Mouse (Mus musculus) embryonic facial prominence, embryonic 11.5 days (tissue): ENCODE measurements around the gene Hbb-bs. TPM values are rescaled to one million over a fixed set of nuclear protein-coding genes. Genes with fewer than 3 reads are reported as not detected.
"Not testable (repeated sequence)": the region's sequence is repeated elsewhere in the genome, so short reads cannot be mapped to it uniquely, and the experiment has no call there.

ENCODE experiments used
- ATAC-seq: fragments of 200-750 bp; cut with Nextera tagmentation; replicated peaks from 2 replicates; pipeline ENCODE4 v1.8.0; 2017; ENCODE audit warnings: low read depth; ENCODE audit not compliant: insufficient number of reproducible peaks, low FRiP score, low TSS enrichment
- DNase-seq: peaks from one replicate; pipeline ENCODE4 v3.0.0-alpha.2; 2015; ENCODE audit warnings: low spot score
- H3K27ac ChIP-seq: fragments of 300-500 bp; sonication (generic); replicated peaks from 2 replicates; pipeline ENCODE4 v1.5.1; 2014; ENCODE audit warnings: mild to moderate bottlenecking, low read depth, low read length, control low read depth
- H3K27me3 ChIP-seq: fragments of 300-500 bp; sonication (generic); 2 replicates; pipeline ENCODE4 v1.6.1; 2014; ENCODE audit warnings: mild to moderate bottlenecking, low read length, moderate library complexity, mixed read lengths; ENCODE audit not compliant: control insufficient read depth, insufficient read depth
- H3K36me3 ChIP-seq: fragments of 300-500 bp; sonication (generic); replicated peaks from 2 replicates; pipeline ENCODE4 v1.6.1; 2014; ENCODE audit warnings: low read depth, mild to moderate bottlenecking, low read length, moderate library complexity, mixed read lengths; ENCODE audit not compliant: control insufficient read depth, insufficient read depth
- H3K4me1 ChIP-seq: fragments of 300-500 bp; sonication (generic); 2 replicates; pipeline ENCODE4 v1.6.1; 2014; ENCODE audit warnings: low read length, mixed read lengths; ENCODE audit not compliant: control insufficient read depth, insufficient read depth
- H3K4me2 ChIP-seq: fragments of 300-500 bp; sonication (generic); 2 replicates; pipeline ENCODE4 v1.6.1; 2014; ENCODE audit warnings: low read depth, mild to moderate bottlenecking, control low read depth, low read length, moderate library complexity
- H3K4me3 ChIP-seq: fragments of 300-500 bp; sonication (generic); 2 replicates; pipeline ENCODE4 v1.5.1; 2014; ENCODE audit warnings: low read depth, low read length, control low read depth
- H3K9ac ChIP-seq: fragments of 300-500 bp; sonication (generic); replicated peaks from 2 replicates; pipeline ENCODE4 v1.6.1; 2014; ENCODE audit warnings: mild to moderate bottlenecking, control low read depth, low read length
- H3K9me3 ChIP-seq: fragments of 300-500 bp; sonication (generic); replicated peaks from 2 replicates; pipeline ENCODE4 v1.6.1; 2016; ENCODE audit warnings: mild to moderate bottlenecking, low read length, inconsistent platforms, mixed read lengths; ENCODE audit not compliant: control insufficient read depth
- WGBS: fragments of 180-500 bp; shearing (Covaris S2); extraction: QIAGEN DNeasy Blood & Tissue Kit; methylation state at CpG from one replicate; pipeline ENCODE4 v1.1.7; 2014; 5-methylcytosine and 5-hydroxymethylcytosine counted together
- polyA plus RNA-seq: library from polyadenylated mRNA; unstranded; fragments of >200 nt; fragmentation: Nextera tagmentation; extraction: Ambion mirVana; gene quantifications from 2 replicates; pipeline ENCODE4 v1.2.1, GENCODE M21; 2014

The Hbb-bs gene
- polyA plus RNA-seq, 1 experiment from 2014 or later = 224 TPM

DNA sequence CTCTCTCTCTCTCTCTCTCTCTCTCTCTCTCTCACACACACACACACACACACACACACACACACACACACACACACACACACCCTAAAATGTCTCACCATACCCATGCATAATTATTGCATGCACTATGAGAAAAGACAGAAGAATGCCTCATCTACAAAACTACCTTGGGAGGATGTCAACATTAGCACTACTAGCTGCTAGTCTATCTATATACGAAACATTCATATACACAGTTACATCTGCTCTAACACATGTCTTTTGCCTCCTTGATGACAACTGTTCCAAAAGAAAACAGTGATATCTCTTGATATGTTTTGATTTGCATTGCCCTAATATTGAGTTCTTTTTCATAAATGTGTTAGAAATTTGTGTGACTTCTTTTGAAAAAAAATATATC lies 17.6 kb downstream of the Hbb-bs start:
- ATAC-seq (no peak), DNase-seq (no peak)
- WGBS = 73% methylated on average over 1 of the region's 1 CpGs
- H3K27ac ChIP-seq = no peak overlapping the region
- H3K4me1 ChIP-seq = no peaks in the 10 kb centered on the region
- no peak overlapping the region for H3K4me2 ChIP-seq
- H3K9ac ChIP-seq = no peak overlapping the region
- H3K36me3 ChIP-seq = no peaks in the 10 kb centered on the region
- H3K4me3 ChIP-seq = no peak overlapping the region
- no peaks in the 10 kb centered on the region for H3K27me3 ChIP-seq
- no peaks in the 10 kb centered on the region for H3K9me3 ChIP-seq

GRCm38 (mm10) chr7:103809801-103810155 lies 18.1 kb downstream of the Hbb-bs start:
- H3K4me3 ChIP-seq = no peak overlapping the region
- no peaks in the 10 kb centered on the region for H3K4me1 ChIP-seq
- no peak overlapping the region for H3K9ac ChIP-seq
- ATAC-seq = no peak
- H3K9me3 ChIP-seq = no peaks in the 10 kb centered on the region
- no peaks in the 10 kb centered on the region for H3K27me3 ChIP-seq
- H3K27ac ChIP-seq = no peak overlapping the region
- DNase-seq = no peak
- WGBS = 83% methylated on average over 1 of the region's 1 CpGs
- H3K36me3 ChIP-seq = no peaks in the 10 kb centered on the region
- H3K4me2 ChIP-seq = no peak overlapping the region

DNA sequence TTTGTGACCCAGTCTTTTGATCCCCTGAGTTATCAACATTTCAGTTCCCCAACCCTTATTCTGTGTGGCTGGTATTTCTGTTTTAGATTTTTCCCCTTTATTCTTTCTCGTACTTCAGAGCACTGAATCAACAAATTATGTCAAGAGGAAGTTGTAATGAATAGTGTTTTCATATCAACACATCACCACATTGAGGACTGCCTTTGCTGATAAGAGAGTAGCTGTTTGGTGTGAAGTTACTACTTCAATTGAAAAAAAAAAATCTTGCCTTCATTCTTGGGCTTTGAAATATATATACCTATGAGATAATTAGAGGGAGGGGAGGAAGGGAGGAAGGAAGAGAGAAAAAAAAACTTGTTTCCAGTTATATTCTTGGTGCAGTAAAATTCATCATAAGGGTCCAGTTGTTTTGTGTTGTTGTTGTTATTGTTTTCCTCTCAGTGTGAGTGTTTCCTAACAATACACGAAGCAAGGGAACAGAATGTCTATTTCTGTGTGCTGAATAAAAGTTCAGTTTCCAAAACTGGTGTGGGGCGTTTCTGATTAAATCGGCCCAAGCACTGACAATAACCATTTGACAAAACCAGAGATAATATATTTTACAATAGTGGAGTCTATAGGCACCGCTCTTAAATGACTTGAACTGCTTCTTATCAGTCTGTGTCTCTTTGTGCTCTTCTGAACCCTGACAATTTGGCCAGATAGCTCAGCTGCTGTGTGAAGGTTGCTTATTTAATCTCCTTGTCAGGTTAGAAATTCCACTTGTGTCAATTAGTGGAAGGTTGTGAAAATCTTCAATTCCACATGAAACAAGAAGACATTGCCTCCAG lies 18.7 kb downstream of the Hbb-bs start:
- no peaks in the 10 kb centered on the region for H3K9me3 ChIP-seq
- H3K27ac ChIP-seq = no peak overlapping the region
- no peak overlapping the region for H3K9ac ChIP-seq
- DNase-seq (no peak), ATAC-seq (no peak)
- H3K4me1 ChIP-seq = no peaks in the 10 kb centered on the region
- WGBS = 67% methylated on average over 5 of the region's 5 CpGs
- H3K36me3 ChIP-seq = no peaks in the 10 kb centered on the region
- no peak overlapping the region for H3K4me2 ChIP-seq
- no peaks in the 10 kb centered on the region for H3K27me3 ChIP-seq
- no peak overlapping the region for H3K4me3 ChIP-seq

DNA sequence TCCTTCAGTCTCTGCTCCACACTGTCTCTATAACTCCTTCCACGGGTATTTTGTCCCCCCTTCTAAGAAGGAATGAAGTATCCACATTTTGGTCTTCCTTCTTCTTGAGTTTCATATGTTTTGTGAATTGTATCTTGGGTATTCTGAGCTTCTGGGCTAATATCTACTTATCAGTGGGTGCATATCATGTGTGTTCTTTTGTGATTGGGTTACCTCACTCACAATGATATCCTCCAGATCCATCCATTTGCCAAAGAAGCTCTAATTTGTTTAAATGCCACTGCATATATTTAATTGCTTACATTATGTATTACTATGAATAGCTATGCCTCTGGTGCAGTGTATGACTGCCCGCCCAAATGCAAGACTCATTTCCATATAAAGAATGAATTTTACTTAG lies 19.8 kb downstream of the Hbb-bs start:
- H3K36me3 ChIP-seq, DNase-seq, H3K4me2 ChIP-seq, H3K27me3 ChIP-seq, H3K4me3 ChIP-seq, H3K9ac ChIP-seq, H3K9me3 ChIP-seq, ATAC-seq, H3K4me1 ChIP-seq, H3K27ac ChIP-seq: not testable (repeated sequence)
- 76% methylated on average over 2 of the region's 2 CpGs for WGBS

DNA sequence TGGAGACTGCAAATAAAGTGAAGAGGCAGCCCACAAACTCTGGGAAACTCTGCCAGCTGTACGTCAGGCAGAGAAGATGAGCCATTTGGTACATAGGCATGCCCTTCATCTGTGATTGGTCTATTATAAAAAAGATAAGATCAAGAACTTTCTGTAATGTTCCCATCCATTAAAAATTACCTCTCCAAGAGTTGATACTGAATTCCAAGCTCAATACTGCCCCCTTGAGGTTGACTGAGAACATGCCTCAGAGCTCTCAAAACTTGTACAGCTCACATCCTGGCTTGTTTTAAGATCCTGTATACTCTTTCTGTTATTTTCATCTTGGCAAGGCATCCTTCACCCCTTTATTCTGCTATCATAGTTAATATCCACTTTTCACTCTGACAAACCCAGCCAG lies 21.0 kb downstream of the Hbb-bs start:
- H3K27ac ChIP-seq = no peak overlapping the region
- no peak overlapping the region for H3K4me2 ChIP-seq
- peak; percentile 74 for DNase-seq
- no peak overlapping the region for H3K9ac ChIP-seq
- no peak overlapping the region for H3K4me3 ChIP-seq
- no peaks in the 10 kb centered on the region for H3K36me3 ChIP-seq
- 52% methylated on average over 1 of the region's 1 CpGs for WGBS
- H3K9me3 ChIP-seq = no peaks in the 10 kb centered on the region
- ATAC-seq = no peak
- H3K27me3 ChIP-seq = no peaks in the 10 kb centered on the region
- no peaks in the 10 kb centered on the region for H3K4me1 ChIP-seq

DNA sequence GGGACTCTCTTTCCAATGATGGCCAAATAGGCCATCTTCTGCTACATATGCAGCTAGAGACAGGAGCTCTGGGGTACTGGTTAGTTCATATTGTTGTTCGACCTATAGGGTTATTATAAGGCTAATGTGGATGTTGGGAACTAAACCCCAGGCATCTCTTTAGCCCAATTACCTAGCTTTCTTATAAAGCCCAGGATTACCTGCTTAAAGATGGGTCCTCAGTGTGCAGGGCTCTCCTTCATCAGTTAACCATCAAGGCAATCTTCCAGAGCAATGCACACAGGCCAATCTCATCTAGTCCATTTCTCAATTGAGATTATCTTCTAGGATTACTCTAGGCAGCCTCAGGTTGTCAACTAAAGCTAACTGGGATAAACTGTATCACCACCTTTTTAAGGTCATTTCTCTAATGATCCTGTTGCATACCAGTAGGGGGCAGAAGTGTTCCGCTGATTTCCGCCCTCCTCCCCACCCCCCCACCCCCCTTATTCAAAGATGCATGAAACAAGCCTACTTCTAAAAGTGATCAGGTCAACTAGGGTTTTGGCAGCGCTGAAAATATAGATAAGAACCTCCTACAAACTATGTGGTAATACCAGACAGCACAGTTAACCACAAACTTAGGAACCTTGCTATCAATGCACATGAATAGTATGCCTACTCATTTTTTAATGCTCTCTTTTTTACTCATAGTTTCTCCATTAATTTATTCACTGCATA lies 35.1 kb downstream of the Hbb-bs start:
- Histone ChIP-seq H3K4me2 (no peak overlapping the region), H3K27ac (no peak overlapping the region), H3K4me1 (no peaks in the 10 kb centered on the region), H3K27me3 (no peaks in the 10 kb centered on the region), H3K9ac (no peak overlapping the region), H3K9me3 (no peaks in the 10 kb centered on the region), H3K36me3 (no peaks in the 10 kb centered on the region), H3K4me3 (no peak overlapping the region)
- ATAC-seq (no peak), DNase-seq (no peak)
- WGBS = 18% methylated on average over 4 of the region's 4 CpGs

DNA sequence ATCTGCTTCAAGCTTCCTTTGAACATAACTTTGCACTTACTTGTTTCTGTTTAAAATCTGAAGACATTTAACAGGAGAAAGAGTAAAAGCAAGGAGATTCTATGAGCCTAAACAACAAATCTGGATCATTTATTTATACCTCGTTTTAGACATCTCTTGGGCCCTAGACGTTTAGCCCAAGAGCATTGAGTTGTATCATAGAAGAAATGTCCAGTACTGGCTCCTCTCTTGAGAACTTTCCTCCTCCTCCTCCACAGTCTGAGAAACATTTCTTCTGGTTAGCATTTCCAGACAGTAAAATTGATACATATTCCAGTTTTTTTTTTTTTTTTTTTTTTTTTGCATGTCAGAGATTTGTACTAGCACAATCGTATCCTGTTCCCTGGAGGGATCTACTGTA lies 36.2 kb downstream of the Hbb-bs start, which contains the start of gene Olfr67:
Olfr67 (minus strand) TSS at position 101 of the 400 bp plus-strand sequence.
- Histone ChIP-seq H3K4me1 (no peaks in the 10 kb centered on the region), H3K4me2 (no peak within 1 kb of the TSS), H3K9ac (no peak within 1 kb of the TSS), H3K4me3 (no peak within 1 kb of the TSS), H3K36me3 (no peaks in the 10 kb centered on the region), H3K27ac (no peak within 1 kb of the TSS), H3K9me3 (no peaks in the 10 kb centered on the region), H3K27me3 (no peaks in the 10 kb centered on the region)
- 79% methylated on average over 3 of the region's 3 CpGs for WGBS
- DNase-seq = no peak
- no peak for ATAC-seq

GRCm38 (mm10) chr7:103779598-103779997 lies 48.3 kb downstream of the Hbb-bs start, which contains the start of gene Olfr68:
Gene Olfr68, minus strand, starts transcription at chr7:103779698.
- no peaks in the 10 kb centered on the region for H3K36me3 ChIP-seq
- no peak within 1 kb of the TSS for H3K4me2 ChIP-seq
- H3K9me3 ChIP-seq = no peaks in the 10 kb centered on the region
- H3K27ac ChIP-seq = no peak within 1 kb of the TSS
- no peak within 1 kb of the TSS for H3K4me3 ChIP-seq
- no peaks in the 10 kb centered on the region for H3K27me3 ChIP-seq
- DNase-seq = no peak
- no peak for ATAC-seq
- 79% methylated on average over 3 of the region's 3 CpGs for WGBS
- no peaks in the 10 kb centered on the region for H3K4me1 ChIP-seq
- H3K9ac ChIP-seq = no peak within 1 kb of the TSS
